Mouse (Mus musculus): ENCODE results near the gene Ncapd3. TPM values are rescaled to one million over a fixed set of nuclear protein-coding genes. Genes with fewer than 3 reads are reported as not detected.

The Ncapd3 gene
- total and polyA plus RNA-seq, 2 experiments from 2014 or later = 10.4 to 36.8 TPM

GRCm38 (mm10) chr9:27023681-27024080, 6.3 kb upstream of the Ncapd3 start:
- Histone ChIP-seq H3K36me3 (replicated peaks; ENCODE audit: control insufficient read depth, insufficient read depth, low read length) (peaks cover 19% of the 10 kb centered on the region), H3K9ac (replicated peaks; ENCODE audit: low read depth, low read length) (no peak overlapping the region), H3K27me3 (ENCODE audit: control insufficient read depth, insufficient read depth, low read length) (no peaks in the 10 kb centered on the region), H3K4me1 (ENCODE audit: control insufficient read depth, insufficient read depth) (peaks cover 21% of the 10 kb centered on the region), H3K4me3 (ENCODE audit: low read depth, low read length) (no peak overlapping the region), H3K9me3 (replicated peaks; ENCODE audit: control insufficient read depth, low read length) (no peaks in the 10 kb centered on the region), H3K27ac (ENCODE audit: low read depth) (no peak overlapping the region), H3K4me2 (ENCODE audit: low read depth, low read length) (no peak overlapping the region)
- TF ChIP-seq EP300 (IDR thresholded peaks at IDR 0.05; ENCODE audit: low read depth) (no peak), CTCF (IDR thresholded peaks at IDR 0.05; ENCODE audit: low read depth) (no peak)
- 67% methylated on average over 4 of the region's 4 CpGs for WGBS
- DNase-seq (ENCODE audit: low spot score) (no peak), ATAC-seq (ENCODE audit: insufficient read depth, low read depth) (no peak)

GRCm38 (mm10) chr9:27026708-27027107, 3.3 kb upstream of the Ncapd3 start:
- ATAC-seq (ENCODE audit: insufficient read depth, low read depth) (no peak), DNase-seq (ENCODE audit: low spot score) (no peak)
- peaks cover 7% of the 10 kb centered on the region; the same call in 1 of the 2 replicates for H3K36me3 ChIP-seq (replicated peaks; ENCODE audit: control insufficient read depth, insufficient read depth, low read length)
- no peak overlapping the region for H3K4me2 ChIP-seq (ENCODE audit: low read depth, low read length)
- H3K27ac ChIP-seq (ENCODE audit: low read depth) = no peak overlapping the region
- no peaks in the 10 kb centered on the region for H3K9me3 ChIP-seq (replicated peaks; ENCODE audit: control insufficient read depth, low read length)
- 68% methylated on average over 1 of the region's 1 CpGs for WGBS
- TF ChIP-seq EP300 (IDR thresholded peaks at IDR 0.05; ENCODE audit: low read depth) (no peak), CTCF (IDR thresholded peaks at IDR 0.05; ENCODE audit: low read depth) (no peak)
- no peak overlapping the region for H3K4me3 ChIP-seq (ENCODE audit: low read depth, low read length)
- no peaks in the 10 kb centered on the region for H3K27me3 ChIP-seq (ENCODE audit: control insufficient read depth, insufficient read depth, low read length)
- H3K4me1 ChIP-seq (ENCODE audit: control insufficient read depth, insufficient read depth) = peaks cover 29% of the 10 kb centered on the region
- no peak overlapping the region for H3K9ac ChIP-seq (replicated peaks; ENCODE audit: low read depth, low read length)

GRCm38 (mm10) chr9:27029022-27029827, 750 bp upstream of the Ncapd3 start:
- Histone ChIP-seq H3K36me3 (replicated peaks; ENCODE audit: control insufficient read depth, insufficient read depth, low read length) (no peaks in the 10 kb centered on the region; the same call in 1 of the 2 replicates), H3K4me1 (ENCODE audit: control insufficient read depth, insufficient read depth) (peaks cover 29% of the 10 kb centered on the region), H3K27ac (ENCODE audit: low read depth) (peak overlapping the region; percentile 89), H3K9me3 (replicated peaks; ENCODE audit: control insufficient read depth, low read length) (no peaks in the 10 kb centered on the region), H3K27me3 (ENCODE audit: control insufficient read depth, insufficient read depth, low read length) (no peaks in the 10 kb centered on the region), H3K4me3 (ENCODE audit: low read depth, low read length) (peak overlapping the region; percentile 93), H3K9ac (replicated peaks; ENCODE audit: low read depth, low read length) (peak overlapping the region; percentile 93), H3K4me2 (ENCODE audit: low read depth, low read length) (peak overlapping the region; percentile 92)
- TF ChIP-seq EP300 (IDR thresholded peaks at IDR 0.05; ENCODE audit: low read depth) = no peak
- peak; percentile 25; the same call in 1 of the 2 replicates for TF ChIP-seq CTCF (IDR thresholded peaks at IDR 0.05; ENCODE audit: low read depth)
- under 1% methylated on average over 52 of the region's 52 CpGs for whole genome bisulfite sequencing
- ATAC-seq (ENCODE audit: insufficient read depth, low read depth) = peak; percentile 18
- peak; percentile 33 for DNase-seq (ENCODE audit: low spot score)

GRCm38 (mm10) chr9:27030763-27031100, 757 bp downstream of the Ncapd3 start:
- Histone ChIP-seq H3K4me3 (ENCODE audit: low read depth, low read length) (peak overlapping the region; percentile 93), H3K27me3 (ENCODE audit: control insufficient read depth, insufficient read depth, low read length) (no peaks in the 10 kb centered on the region), H3K9ac (replicated peaks; ENCODE audit: low read depth, low read length) (peak overlapping the region; percentile 93), H3K27ac (ENCODE audit: low read depth) (peak overlapping the region; percentile 89), H3K36me3 (replicated peaks; ENCODE audit: control insufficient read depth, insufficient read depth, low read length) (no peaks in the 10 kb centered on the region), H3K4me2 (ENCODE audit: low read depth, low read length) (peak overlapping the region; percentile 92), H3K4me1 (ENCODE audit: control insufficient read depth, insufficient read depth) (peaks cover 24% of the 10 kb centered on the region), H3K9me3 (replicated peaks; ENCODE audit: control insufficient read depth, low read length) (no peaks in the 10 kb centered on the region)
- under 1% methylated on average over 17 of the region's 17 CpGs for WGBS
- no peak for DNase-seq (ENCODE audit: low spot score)
- no peak for TF ChIP-seq CTCF (IDR thresholded peaks at IDR 0.05; ENCODE audit: low read depth)
- no peak for TF ChIP-seq EP300 (IDR thresholded peaks at IDR 0.05; ENCODE audit: low read depth)
- ATAC-seq (ENCODE audit: insufficient read depth, low read depth) = peak; percentile 3; the same call in 1 of the 2 replicates

GRCm38 (mm10) chr9:27043892-27044291, 13.9 kb downstream of the Ncapd3 start:
- H3K4me3 ChIP-seq (ENCODE audit: low read depth, low read length) = no peak overlapping the region
- ATAC-seq (ENCODE audit: insufficient read depth, low read depth) (no peak), DNase-seq (ENCODE audit: low spot score) (no peak)
- no peak overlapping the region for H3K4me2 ChIP-seq (ENCODE audit: low read depth, low read length)
- no peak for TF ChIP-seq EP300 (IDR thresholded peaks at IDR 0.05; ENCODE audit: low read depth)
- no peak for TF ChIP-seq CTCF (IDR thresholded peaks at IDR 0.05; ENCODE audit: low read depth)
- peaks cover 84% of the 10 kb centered on the region for H3K36me3 ChIP-seq (replicated peaks; ENCODE audit: control insufficient read depth, insufficient read depth, low read length)
- no peak overlapping the region for H3K9ac ChIP-seq (replicated peaks; ENCODE audit: low read depth, low read length)
- no peaks in the 10 kb centered on the region for H3K9me3 ChIP-seq (replicated peaks; ENCODE audit: control insufficient read depth, low read length)
- H3K4me1 ChIP-seq (ENCODE audit: control insufficient read depth, insufficient read depth) = no peaks in the 10 kb centered on the region
- 93% methylated on average over 5 of the region's 5 CpGs for WGBS
- H3K27ac ChIP-seq (ENCODE audit: low read depth) = no peak overlapping the region
- H3K27me3 ChIP-seq (ENCODE audit: control insufficient read depth, insufficient read depth, low read length) = no peaks in the 10 kb centered on the region
